Mouse (Mus musculus): ENCODE measurements around the gene Esrrg.

Esrrg gene

DNA sequence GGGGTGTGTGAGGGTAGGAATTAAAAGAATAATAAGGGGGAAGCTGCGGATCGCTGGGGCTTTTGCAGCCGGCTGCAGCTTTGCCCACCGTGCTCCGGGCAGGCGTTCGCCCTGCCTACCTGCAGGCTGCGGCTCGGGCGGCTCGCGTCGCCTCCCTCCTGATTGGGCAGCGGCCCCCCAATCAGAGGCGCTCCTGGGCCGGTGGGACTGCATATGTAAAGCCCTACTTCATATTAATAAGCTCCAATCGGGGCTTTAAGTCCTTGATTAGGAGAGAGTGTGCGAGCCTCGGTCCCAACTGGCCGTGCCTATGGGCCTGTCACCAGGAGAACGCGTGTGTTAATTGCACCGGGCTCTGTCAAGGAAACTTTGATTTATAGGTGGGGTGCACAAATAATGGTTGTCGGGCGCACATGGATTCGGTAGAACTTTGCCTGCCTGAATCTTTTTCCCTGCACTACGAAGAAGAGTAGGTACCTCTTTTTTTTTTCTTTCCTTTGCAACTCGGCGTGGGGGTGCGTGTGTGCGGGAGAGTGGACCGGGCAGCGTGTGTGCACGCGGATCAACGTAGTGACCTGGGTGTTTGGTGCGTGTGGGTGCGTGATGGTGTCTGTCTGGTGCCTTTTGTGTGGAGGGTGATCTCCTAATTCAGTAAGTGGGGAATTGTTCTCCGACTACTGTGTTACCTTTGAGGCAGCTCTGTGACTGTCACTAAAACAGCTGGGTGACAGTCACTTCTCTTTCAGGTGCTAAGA, 389.2 kb downstream of the Esrrg start:
- DNase-seq (ENCODE audit: low spot score), result peak; percentile 83

DNA sequence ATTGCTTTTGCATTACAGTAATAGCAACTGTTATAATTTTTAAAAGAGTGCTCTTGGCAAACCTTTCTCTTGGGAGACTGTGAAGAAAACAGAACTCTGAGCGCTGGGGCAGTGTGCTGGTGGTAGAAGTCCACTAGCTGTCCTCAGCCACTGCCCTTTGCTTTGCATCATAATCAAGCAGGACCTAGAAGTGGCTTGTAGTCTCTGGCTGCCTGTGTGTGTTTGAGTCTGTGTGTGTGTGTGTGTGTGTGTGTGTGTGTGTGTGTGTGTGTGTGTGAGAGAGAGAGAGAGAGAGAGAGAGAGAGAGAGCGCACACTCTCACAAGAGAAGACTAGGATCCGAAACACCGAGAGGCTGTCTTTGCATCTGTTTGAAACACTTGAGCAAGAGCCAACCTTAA, 390.5 kb downstream of the Esrrg start:
- no peak for DNase-seq (ENCODE audit: low spot score)

DNA sequence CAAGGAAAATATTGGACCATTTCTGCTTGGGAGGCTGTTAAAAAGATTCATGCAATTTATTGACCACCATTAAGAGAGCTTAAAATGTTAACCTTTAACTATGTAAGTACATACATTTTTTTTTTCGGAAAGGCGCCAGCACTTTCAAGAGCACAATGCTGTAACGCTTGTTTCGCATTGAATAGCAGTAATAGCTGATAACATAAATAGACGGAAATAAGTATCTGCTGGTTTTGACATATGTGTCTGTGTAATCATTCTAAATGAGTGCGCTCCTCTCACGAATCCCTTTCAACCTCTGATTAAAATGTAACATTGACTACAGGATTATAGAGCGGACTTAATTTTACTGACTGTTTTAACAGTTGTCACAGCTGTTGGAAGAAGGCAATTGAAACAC, 391.6 kb downstream of the Esrrg start:
- DNase-seq (ENCODE audit: low spot score), result no peak

DNA sequence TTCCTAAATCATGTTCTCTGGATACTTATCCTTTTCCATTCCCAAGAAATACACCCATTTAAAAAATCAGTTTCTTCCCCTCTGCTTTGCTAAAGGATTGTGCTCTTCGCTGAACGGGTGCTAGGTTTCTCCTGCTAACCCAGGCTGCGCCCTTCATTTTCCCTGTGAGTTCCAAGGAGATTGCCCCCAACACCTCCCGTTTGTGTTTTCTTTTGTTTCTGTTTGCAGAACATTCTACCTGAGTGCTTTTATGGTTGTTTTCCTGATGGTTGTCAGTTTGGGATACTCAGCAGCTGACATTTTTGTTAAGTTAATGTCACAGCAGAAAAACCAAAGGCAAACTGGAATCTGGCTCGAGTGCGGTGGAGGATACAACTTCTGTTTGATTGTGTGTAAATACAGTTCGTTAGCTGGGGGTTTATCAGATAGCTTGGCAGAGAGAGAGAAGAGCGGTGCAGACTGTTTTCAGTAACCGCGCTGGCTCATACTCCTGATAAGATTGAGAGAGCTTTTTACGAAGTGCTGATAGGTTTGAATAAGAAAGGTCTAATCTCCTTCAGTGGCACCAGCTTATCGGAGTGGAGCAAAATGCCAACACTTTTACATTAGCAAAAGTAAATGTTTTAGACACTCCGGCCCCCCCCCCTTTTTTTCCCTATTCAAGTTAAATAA, 398.4 kb downstream of the Esrrg start:
- DNase-seq (ENCODE audit: low spot score), result no peak

DNA sequence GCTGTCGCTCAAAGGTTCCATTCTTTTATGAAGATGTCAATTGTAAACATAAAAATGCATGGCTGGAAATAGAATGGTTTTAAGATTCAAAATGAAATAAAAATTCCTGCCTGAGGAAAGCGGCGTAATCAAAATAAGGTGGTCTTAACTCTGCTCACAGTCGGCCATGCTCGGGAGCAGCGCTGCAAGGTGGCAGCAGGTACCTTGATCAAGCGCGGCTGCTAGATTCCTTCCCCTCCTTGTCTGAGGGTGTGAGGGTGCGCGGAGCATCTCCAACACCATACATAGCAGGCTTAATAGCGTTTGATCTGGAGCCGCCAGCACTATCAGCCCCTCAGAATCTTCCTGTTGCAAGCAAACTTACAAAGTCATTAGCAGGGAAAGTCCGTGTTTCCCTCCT, 399.9 kb downstream of the Esrrg start:
- DNase-seq (ENCODE audit: low spot score), result no peak

DNA sequence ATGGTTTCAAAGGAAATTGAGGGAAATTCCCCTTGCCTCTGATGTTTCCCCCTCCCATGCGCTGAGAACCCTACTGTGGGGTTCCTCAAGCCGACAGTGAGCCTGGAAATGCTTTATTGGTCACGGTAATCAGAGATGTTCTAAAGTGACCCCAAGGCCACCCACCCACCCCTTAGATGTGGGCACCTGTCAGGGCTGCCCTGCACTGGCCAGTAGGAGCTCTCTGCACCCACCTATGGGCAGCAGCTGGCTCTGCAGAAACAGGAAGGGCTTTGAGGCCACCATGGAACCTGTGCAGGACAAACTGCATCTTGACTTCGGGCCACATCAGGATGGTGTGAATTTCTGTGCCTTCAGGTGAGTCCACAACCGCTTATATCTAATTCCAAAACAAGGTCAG, 401.3 kb downstream of the Esrrg start:
- no peak for DNase-seq (ENCODE audit: low spot score)

DNA sequence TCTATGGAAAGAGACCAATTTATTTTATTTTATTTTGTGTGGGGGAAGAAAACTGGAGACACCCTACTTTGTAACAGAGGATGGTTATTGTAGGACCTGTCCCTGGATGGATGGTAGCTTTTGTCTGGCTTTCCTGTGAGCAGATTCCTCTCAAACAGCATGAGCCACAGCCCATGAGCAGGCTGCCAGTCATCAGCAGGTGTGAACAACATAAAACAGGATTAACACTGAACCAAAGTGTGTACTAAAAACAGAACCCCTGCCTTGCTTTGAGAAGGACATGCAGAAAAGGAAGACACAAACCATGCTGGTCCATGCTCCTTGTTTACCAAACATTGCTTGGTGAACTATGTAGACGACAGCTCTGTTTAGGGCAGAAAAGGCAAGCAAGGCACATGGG, 402.3 kb downstream of the Esrrg start:
- no peak for DNase-seq (ENCODE audit: low spot score)

DNA sequence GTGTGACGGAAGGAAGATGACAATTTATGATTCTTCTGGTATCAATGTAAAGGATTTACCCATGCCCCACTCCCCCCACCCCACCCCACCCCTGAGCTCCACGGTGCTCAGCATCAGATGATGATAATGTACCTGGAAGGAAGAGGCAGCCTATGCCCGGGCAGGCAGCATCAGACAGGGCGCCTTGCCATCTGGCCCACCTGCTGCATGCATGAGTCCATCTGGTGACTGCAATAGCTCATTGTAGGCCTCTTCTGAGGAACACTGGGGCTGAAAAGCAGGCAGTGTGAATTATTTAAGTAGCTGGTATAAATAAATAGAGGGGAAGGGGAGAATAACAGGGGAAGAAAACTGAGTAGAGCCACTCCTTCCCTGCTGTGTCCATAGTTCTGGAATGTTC, 405.8 kb downstream of the Esrrg start:
- DNase-seq (ENCODE audit: low spot score), result no peak

DNA sequence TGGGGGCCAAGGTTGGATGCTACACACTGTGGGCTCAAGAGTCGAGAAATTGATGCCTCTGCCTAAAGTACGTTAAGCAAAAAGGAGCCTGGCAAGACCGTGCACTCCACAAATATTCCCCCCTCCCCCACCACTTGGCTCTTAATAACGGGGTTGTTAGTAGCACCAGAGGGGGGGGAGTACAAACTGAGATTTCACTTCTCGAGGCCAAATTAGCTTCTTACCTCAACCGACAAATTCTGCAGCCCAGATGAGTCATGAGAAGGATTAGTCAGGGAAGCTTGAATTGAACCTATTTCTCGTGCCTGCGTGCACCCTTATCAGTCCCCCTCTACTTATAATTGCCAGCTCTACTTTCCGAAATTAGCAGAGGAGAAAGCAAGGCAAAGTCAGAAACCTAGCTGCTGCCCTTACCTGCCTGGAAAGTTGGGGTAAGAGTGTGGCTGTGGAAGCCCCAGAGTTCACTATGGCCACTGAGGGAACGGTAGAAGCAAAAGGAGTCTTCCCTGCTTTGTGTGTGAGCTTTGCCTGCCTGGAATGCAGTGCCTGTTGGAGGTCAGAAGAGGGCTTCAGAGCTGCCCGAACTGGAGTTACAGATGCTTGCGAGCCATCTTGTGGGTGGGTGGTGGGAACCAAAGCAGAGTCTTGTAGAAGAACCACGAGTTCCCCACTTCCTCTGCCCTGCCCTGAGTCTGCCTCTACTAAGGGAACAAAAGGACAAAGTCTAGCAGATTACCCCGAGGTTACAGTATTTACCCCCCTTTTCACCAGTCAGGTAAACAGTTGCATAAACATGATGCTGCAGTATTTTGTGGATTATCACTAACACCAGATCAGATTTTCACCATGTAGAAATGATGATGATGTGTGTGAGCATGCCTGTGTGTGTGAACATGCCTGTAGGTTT, 409.6 kb downstream of the Esrrg start:
- no peak for DNase-seq (ENCODE audit: low spot score)

DNA sequence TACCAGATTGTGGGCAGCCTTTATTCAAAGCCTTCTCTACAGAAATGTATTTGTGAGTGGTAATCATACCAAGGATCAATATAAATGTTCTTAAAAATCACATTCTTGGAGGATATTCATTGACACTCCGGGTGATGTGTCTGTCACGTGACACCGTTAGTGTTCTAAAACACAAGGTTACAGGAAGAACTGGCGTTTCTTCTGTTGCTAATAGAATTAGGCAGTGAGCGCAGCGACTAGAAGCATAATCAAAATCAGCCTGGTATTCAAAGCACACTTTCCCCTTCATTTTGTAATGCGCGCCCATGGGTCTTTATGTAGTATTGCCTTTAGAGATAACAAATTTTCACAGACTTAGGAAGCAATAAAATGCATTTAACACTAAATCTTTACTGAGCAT, 420.6 kb downstream of the Esrrg start:
- no peak for DNase-seq (ENCODE audit: low spot score)

DNA sequence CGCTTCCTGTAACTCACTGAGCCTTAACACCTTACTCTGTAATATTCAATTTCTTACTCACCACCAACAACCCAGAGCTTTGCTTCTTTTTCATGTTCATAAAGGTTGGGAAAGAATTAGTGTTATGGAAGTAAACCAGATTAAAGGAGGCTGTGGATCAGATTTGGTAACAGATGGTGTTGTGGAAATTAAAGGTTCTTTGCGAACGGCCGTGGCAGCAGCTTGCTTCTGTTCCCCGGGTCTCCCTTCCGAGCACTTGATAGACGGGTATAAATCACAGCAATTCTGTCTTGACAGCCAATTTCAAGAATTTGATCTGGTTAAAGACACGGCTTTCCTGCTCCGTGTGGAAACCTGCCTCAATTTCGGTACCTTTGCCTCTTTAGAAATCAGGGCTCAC, 421.5 kb downstream of the Esrrg start:
- no peak for DNase-seq (ENCODE audit: low spot score)

DNA sequence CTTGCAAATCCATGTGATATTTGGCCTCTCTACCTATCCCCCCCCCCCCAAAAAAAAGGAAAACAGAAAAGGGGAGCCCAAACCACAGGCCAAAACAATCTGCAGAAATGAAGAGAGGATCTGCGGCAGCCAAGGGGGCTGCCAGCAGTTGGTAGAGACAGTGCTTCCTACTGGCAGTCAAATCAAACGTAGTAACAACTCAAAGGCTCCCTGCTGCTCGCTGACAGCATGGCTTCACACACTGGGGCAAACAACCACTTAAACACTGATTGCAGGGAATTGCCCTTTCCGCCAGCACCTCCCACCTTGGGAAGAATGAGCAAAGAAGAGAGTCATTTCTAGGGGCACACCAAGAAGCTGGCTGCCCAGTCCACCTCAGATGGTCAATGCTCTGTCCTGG, 422.7 kb downstream of the Esrrg start:
- no peak for DNase-seq (ENCODE audit: low spot score)

DNA sequence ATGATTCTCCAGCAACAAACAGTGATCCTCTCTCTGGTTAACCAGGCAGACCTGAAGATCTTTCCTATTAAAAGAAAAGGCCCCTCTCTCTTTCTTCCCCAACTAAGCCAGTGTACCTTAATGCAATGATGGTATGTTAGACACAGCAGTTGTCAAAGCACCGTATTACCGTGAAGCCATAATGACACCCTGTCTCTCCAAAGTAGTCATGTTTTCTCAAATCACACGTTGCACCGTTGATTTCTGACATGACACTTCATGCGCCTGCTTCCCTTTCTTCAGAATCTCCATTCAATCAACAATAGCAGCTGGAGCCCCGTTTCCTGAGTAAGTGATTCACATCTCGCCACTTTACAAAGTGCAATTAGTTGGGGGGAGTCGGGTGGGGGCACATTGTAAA, 427.4 kb downstream of the Esrrg start:
- no peak for DNase-seq (ENCODE audit: low spot score)

DNA sequence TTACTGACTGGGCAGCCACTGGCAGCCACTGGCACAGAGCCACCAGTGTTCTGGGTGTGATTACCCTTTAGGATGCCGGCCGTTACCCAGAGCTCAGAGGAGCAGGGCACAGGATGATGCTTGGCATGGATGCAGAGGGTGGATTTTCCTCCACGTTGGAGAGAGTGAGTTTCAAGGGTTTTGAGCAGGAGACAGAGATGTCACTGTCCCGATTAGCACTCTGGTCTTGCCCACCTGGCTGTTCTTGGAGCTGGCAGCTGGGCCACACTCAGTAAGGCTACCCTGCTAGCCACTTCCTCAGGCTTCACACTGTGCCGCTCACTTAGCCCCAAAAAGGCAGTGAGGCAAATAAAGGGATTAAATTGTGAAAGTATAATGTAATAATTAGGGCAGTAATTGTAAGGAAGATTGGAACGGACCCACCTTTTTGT, 438.1 kb downstream of the Esrrg start:
- no peak for DNase-seq (ENCODE audit: low spot score)

DNA sequence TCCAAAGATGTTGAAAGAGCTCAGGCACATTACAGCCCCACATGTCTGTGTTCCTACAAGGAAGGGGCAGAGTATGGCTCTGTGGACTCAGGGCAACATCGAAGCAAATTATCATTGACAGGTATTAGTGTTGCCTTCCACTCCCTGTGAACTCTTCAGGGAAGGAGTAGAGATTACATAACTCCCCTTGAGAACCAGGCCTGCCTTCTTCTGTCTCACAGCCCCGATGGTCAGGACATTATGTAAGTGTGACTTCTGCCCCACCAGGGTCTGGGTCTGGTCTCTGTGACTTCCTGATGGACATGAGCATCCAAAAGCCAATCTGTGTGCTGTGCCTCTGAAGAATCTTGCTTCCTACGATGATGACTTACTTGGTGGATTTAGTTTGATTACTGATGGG, 438.6 kb downstream of the Esrrg start:
- DNase-seq (ENCODE audit: low spot score), result no peak

DNA sequence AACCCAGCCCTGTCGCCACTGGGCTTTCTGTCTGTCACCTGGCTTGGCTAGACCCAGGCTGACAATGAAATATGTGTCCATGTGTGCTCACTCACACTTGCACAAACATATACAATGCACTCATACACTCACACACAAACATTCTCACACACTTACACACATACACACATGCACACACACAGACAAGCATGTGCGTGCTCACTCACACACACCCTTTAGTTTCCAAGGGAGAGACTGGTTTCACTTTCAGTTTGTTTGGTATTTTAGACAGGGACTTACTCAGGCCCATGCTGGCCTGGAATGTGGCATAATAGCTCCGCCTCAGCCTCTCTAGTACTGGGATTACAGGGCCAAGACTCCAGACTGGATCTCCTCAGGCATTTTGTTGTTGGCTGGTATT, 447.3 kb downstream of the Esrrg start:
- peak; percentile 43 for DNase-seq (ENCODE audit: low spot score)

DNA sequence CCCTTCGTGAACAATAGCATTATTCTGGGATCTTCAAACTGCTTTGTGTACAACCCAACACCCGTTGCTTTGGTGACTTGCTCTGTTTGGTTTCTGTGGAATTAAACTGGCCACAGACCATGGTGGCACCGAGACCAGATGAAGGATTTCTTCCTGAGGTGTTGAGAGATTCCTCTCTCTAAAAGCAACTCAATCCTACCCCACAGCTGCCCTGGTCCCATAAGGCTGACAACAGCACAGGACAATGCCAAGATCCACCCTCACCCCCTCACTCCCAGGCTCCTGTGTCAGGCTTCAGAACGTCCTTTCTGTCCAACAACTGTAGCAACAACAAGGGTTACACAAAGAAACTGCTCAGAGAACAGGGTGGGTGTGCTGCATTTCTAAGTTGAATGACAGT, 449.3 kb downstream of the Esrrg start:
- DNase-seq (ENCODE audit: low spot score), result no peak

DNA sequence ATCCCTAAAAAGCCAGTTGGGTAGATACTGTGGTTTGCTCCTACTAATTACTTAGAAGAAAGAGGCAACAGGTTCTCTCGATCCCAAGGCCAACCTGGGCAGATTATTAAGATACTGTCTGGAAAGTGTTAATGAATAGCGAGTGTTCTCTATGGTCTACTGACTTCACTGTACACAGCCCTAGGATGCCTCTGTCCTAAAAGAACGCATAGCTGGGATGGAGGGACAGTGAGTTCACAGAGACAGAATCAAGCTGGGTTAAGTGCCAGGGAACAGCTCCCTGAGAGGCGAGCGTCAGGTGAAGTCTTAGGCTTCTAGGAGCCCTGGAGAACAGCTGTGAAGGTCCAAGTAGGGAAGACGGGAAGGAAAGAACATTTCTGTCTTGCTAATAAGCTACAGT, 450.4 kb downstream of the Esrrg start:
- no peak for DNase-seq (ENCODE audit: low spot score)

DNA sequence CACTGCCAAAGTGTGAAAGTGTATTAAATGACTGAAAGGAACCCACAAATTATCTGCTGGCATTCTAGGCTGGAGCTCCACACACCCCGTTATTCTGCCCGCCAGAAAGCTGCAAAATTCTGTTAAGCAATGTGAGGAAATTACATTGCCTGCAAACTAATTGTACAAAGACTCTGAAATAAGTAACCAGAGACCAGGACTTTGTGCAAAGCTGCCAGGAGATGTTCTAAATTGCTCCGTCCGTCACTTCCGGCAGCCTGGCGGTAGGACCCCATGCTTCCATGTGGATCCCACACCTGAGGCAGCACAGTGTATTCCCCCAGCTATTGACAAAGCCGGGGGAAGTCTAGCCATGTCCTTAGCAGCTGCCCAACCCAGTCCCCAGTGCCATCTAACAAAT, 451.9 kb downstream of the Esrrg start:
- no peak for DNase-seq (ENCODE audit: low spot score)

DNA sequence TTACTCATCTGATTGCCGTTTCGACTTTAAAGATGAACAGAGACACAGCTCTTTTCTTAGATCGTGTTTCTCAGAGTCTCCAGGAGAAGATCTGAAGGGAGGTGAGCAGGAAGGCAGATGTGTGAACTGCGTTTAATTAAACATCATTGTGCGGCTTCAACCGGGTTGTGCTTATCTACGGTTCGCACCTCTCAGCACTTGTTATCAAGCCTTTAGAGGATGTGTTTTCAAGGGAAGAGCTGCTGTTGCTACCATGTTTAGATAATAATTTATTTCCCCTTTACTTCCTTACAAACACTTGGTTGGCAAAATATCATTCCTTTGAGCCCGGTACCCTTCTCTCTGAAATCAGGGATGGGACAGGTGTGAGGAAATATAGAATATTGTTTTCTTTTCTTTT, 460.2 kb downstream of the Esrrg start:
- DNase-seq (ENCODE audit: low spot score), result no peak

DNA sequence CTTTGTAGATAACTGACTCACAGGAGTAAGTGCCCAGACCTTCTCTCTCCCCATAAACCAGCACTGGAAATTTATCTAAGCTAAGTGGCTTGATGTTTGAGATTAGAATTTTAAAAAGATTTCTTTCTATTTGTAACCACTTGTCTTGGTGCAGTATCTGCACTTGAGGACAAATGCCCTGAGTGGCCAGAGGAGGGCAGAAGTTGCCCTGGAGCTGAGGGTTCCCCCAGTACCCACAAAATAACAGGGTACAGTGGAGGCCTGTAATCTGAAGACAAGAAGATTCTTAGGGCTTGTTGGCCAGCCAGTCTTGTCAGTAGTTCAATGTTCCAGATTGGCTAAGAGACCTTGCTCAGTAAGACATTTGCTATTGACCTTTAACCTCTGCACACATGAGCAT, 461.3 kb downstream of the Esrrg start:
- DNase-seq (ENCODE audit: low spot score), result no peak

DNA sequence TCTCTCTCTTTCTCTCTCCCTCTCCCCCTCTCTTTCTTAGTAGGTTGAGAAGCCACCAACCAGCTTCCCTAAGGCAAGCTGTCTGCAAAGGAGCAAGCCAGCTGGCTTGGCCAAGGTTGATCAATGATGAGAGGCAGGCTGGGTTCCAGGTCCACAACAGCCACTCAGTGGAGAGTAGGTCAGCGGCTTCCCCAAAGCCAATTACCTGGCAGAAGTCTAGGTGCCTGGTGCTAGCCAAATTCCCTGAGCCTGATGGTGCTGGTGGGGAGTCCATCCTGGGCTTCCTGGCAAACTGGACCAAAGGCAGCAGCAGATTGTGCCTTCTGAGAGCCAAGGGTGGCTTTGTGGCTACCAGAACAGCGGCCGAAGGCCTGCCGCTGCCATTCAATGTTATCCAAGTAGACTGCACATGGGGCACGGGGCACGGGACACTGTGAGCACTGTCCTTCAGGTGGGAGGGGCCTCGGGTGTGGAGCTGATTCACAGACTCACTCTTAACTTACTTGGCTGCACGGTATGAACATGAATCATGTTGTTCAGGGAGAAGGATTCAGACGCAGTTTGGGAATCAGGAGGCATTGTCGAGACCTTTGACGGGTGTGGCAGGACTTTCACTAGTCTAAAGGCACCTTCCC, 469.1 kb downstream of the Esrrg start:
- no peak for DNase-seq (ENCODE audit: low spot score)

Measured in embryo, embryonic 10 days (tissue).